Mouse (Mus musculus) thymus, adult 2 months (tissue): ENCODE measurements around the gene Sdc4.

Experiments used
- CTCF ChIP-seq: fragments of 200-500 bp; IDR thresholded peaks from 2 replicates; pipeline ENCODE4 v1.5.1; 2012; ENCODE audit warnings: mild to moderate bottlenecking, control low read depth, low read length, moderate library complexity, borderline replicate concordance; ENCODE audit not compliant: control insufficient read depth, poor library complexity, insufficient read depth; ENCODE audit errors: extremely low read depth
- POLR2A ChIP-seq: fragments of 200-500 bp; IDR thresholded peaks from 2 replicates; pipeline ENCODE4 v1.6.1; 2012; ENCODE audit warnings: mild to moderate bottlenecking, low read length, control low read depth, moderate library complexity; ENCODE audit not compliant: control insufficient read depth, poor library complexity, insufficient read depth; ENCODE audit errors: extremely low read depth

- no peak for TF ChIP-seq CTCF
- no peak for TF ChIP-seq POLR2A
These were observed 40.1 kb downstream of the Sdc4 start for GRCm38 (mm10) chr2:164403396-164404081.
